Mouse (Mus musculus) frontal cortex, postnatal 25 days (tissue): ENCODE results near the gene Tnks1bp1.

Experiments used
- DNase-seq, 2 experiments: peaks; one replicate each; pipeline ENCODE4 v3.0.0; 2022; ENCODE audit warnings: low spot score in 2 of 2

Tnks1bp1 gene

GRCm38 (mm10) chr2:85091325-85091724 is 43.5 kb downstream of the Tnks1bp1 start:
- DNase-seq = no peak

- DNase-seq = no peak
These were observed 45.6 kb downstream of the Tnks1bp1 start for GRCm38 (mm10) chr2:85093376-85093775.

- no peak for DNase-seq
These were observed 48.1 kb downstream of the Tnks1bp1 start for GRCm38 (mm10) chr2:85095906-85096305.

- DNase-seq = no peak
These were observed 50.2 kb downstream of the Tnks1bp1 start for GRCm38 (mm10) chr2:85098014-85098413.

- DNase-seq = no peak
These were observed 51.1 kb downstream of the Tnks1bp1 start for GRCm38 (mm10) chr2:85098824-85099511.

GRCm38 (mm10) chr2:85103201-85103600 is 55.4 kb downstream of the Tnks1bp1 start:
- no peak for DNase-seq

- no peak for DNase-seq
These were observed 57.7 kb downstream of the Tnks1bp1 start for GRCm38 (mm10) chr2:85105426-85106013.

- DNase-seq = no peak
These were observed 58.4 kb downstream of the Tnks1bp1 start for GRCm38 (mm10) chr2:85106068-85106790.

GRCm38 (mm10) chr2:85106941-85107340 is 59.1 kb downstream of the Tnks1bp1 start:
- DNase-seq = no peak

GRCm38 (mm10) chr2:85110288-85110875 is 62.6 kb downstream of the Tnks1bp1 start:
- no peak for DNase-seq
